Mouse (Mus musculus) erythroid progenitor cell, adult 5-6 weeks (primary cell): ENCODE measurements around the gene Tacr2. TPM values are rescaled to one million over a fixed set of nuclear protein-coding genes. Genes with fewer than 3 reads are reported as not detected.

Experiments used
- ATAC-seq: replicated peaks from 2 replicates; pipeline ENCODE4 v1.8.0; 2016; ENCODE audit warnings: moderate number of reproducible peaks, mild to moderate bottlenecking, moderate TSS enrichment, inconsistent platforms; ENCODE audit not compliant: poor library complexity, low FRiP score, severe bottlenecking
- total RNA-seq, 2 experiments: library from RNA; stranded (forward) in 1 of 2; stranded (reverse) in 1 of 2; fragments of 150-400 nt in 1 of 2; fragments of 186-747, 209-891 nt in 1 of 2; gene quantifications; 2 replicates each; pipeline versions ENCODE4 v1.2.3 to v1.2.4; 2015 to 2017; ENCODE audit warnings: low replicate concordance in 2 of 2

The Tacr2 gene
- total RNA-seq, 2 experiments from 2014 or later: not detected

- ATAC-seq: peak; percentile 51
Observed at GRCm38 (mm10) chr10:62237205-62237604, 15.0 kb upstream of the Tacr2 start.

GRCm38 (mm10) chr10:62238688-62239087 lies 13.6 kb upstream of the Tacr2 start:
- no peak for ATAC-seq

GRCm38 (mm10) chr10:62239270-62239669 lies 13.0 kb upstream of the Tacr2 start:
- no peak for ATAC-seq

GRCm38 (mm10) chr10:62242358-62242757 lies 9.9 kb upstream of the Tacr2 start:
- no peak for ATAC-seq

GRCm38 (mm10) chr10:62242896-62243295 lies 9.3 kb upstream of the Tacr2 start:
- no peak for ATAC-seq

GRCm38 (mm10) chr10:62244067-62244466 lies 8.2 kb upstream of the Tacr2 start:
- ATAC-seq: no peak

- ATAC-seq: no peak
Observed at GRCm38 (mm10) chr10:62247156-62247555, 5.1 kb upstream of the Tacr2 start.

- no peak for ATAC-seq
Observed at GRCm38 (mm10) chr10:62247815-62248214, 4.4 kb upstream of the Tacr2 start.

- ATAC-seq: no peak
Observed at GRCm38 (mm10) chr10:62252496-62253235, 428 bp downstream of the Tacr2 start.

- ATAC-seq: no peak
Observed at GRCm38 (mm10) chr10:62258298-62258697, 6.1 kb downstream of the Tacr2 start.

- peak; percentile 57 for ATAC-seq
Observed at GRCm38 (mm10) chr10:62261115-62261886, 9.1 kb downstream of the Tacr2 start.

- ATAC-seq: no peak
Observed at GRCm38 (mm10) chr10:62264299-62264698, 12.1 kb downstream of the Tacr2 start.

GRCm38 (mm10) chr10:62269278-62269677 lies 17.0 kb downstream of the Tacr2 start:
- no peak for ATAC-seq

- ATAC-seq: peak; percentile 62; the same call in 1 of the 2 replicates
Observed at GRCm38 (mm10) chr10:62275235-62275634, 23.0 kb downstream of the Tacr2 start.

- ATAC-seq: no peak
Observed at GRCm38 (mm10) chr10:62277499-62278293, 25.5 kb downstream of the Tacr2 start.

- no peak for ATAC-seq
Observed at GRCm38 (mm10) chr10:62279066-62279465, 26.8 kb downstream of the Tacr2 start.

- ATAC-seq: no peak
Observed at GRCm38 (mm10) chr10:62279671-62280070, 27.4 kb downstream of the Tacr2 start.

GRCm38 (mm10) chr10:62282782-62283181 lies 30.5 kb downstream of the Tacr2 start:
- ATAC-seq: no peak

- ATAC-seq: no peak
Observed at GRCm38 (mm10) chr10:62283206-62283792, 31.1 kb downstream of the Tacr2 start.
